In the genomic region with DNA sequence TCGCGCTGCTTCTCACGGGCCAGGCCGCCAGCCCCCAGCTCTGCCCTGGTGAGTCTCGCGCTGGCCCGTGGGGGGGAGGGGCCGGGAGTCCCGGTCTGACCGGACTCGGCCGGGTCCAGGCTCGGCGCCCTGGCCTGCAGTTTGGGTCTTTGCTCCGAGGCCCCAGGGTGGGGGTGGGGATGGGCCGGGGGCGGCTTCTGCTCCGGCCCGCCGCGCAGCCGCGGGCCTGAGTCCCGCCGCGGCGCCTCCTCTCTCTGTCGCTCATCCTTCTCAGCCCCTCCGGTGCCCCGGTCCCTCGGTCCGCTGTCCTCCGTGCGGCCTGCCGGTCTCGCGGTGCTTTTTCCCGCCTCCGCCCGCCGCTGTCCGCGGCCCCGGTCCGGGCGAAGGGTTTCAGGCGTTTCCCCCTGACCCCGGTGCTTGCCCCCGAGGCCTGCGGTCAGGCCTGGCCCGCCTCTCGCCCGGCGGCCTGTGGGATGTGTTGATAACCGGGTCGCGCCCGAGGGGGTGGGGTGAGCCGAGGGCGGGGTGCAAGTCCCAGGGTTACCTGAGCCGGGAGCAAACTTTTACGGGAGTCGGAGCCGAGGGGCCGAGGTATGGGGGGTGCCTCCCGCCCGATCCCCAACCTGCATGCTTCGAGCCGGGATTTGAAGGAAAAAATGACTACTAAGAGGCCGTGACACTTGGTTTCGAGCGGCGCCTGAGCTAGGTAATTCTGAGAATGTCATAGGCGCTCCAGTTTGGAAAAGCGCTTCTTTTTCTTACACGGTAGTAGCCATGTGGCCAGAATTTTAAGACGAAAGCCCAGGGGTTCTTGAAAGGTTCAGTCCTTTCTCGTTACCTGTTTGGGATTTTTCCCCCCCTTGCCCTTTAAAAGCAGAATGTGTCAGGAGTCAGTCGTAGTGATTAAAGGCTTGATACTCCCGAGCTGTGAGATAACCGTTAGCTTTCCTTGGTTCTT, we compare ENCODE assay signal across 8 mouse cellular contexts. TPM values are rescaled to one million over a fixed set of nuclear protein-coding genes. Genes with fewer than 3 reads are reported as not detected.
DNase-seq lines count a peak whose midpoint lies in the region; ATAC-seq and TF ChIP-seq lines count a peak whose summit lies in the region.

No protein-coding gene starts in this region.

- no peak for ATAC-seq in embryonic facial prominence, embryonic 14.5 days (ENCODE audit: low read depth)
- peak; percentile 61 for ATAC-seq in neural tube, embryonic 15.5 days (ENCODE audit: low FRiP score)

- H3K27ac ChIP-seq in embryonic facial prominence, embryonic 14.5 days (replicated peaks; ENCODE audit: low read depth, low read length) = peak overlapping the region; percentile 94
- H3K27ac ChIP-seq in neural tube, embryonic 15.5 days (replicated peaks) = peak overlapping the region; percentile 97

- no peaks in the 10 kb centered on the region for H3K9me3 ChIP-seq in embryonic facial prominence, embryonic 14.5 days (ENCODE audit: control insufficient read depth, low read length)
- H3K9me3 ChIP-seq in neural tube, embryonic 15.5 days (replicated peaks) = no peaks in the 10 kb centered on the region

- H3K4me2 ChIP-seq in embryonic facial prominence, embryonic 14.5 days (ENCODE audit: low read depth, low read length) = peak overlapping the region; percentile 66
- H3K4me2 ChIP-seq in neural tube, embryonic 15.5 days = peak overlapping the region; percentile 75

- WGBS in embryonic facial prominence, embryonic 14.5 days = under 1% methylated on average over 46 of the region's 81 CpGs
- WGBS in lung, adult 2 months = under 1% methylated on average over 69 of the region's 81 CpGs
- under 1% methylated on average over 73 of the region's 81 CpGs for WGBS in neural tube, embryonic 15.5 days

- H3K27me3 ChIP-seq in embryonic facial prominence, embryonic 14.5 days (replicated peaks; ENCODE audit: control insufficient read depth, insufficient read depth, low read length) = no peaks in the 10 kb centered on the region
- H3K27me3 ChIP-seq in neural tube, embryonic 15.5 days (replicated peaks) = no peaks in the 10 kb centered on the region

- peaks cover 29% of the 10 kb centered on the region for H3K4me1 ChIP-seq in embryonic facial prominence, embryonic 14.5 days (ENCODE audit: control insufficient read depth, insufficient read depth, low read length)
- peaks cover 9% of the 10 kb centered on the region for H3K4me1 ChIP-seq in lung, adult 2 months (ENCODE audit: control insufficient read depth, insufficient read depth, low read length)
- H3K4me1 ChIP-seq in neural tube, embryonic 15.5 days = peaks cover 39% of the 10 kb centered on the region

- H3K9ac ChIP-seq in embryonic facial prominence, embryonic 14.5 days (ENCODE audit: low read depth, low read length) = peak overlapping the region; percentile 99
- H3K9ac ChIP-seq in neural tube, embryonic 15.5 days (replicated peaks) = peak overlapping the region; percentile 96

- TF ChIP-seq CTCF in lung, adult 2 months (IDR thresholded peaks at IDR 0.05; ENCODE audit: insufficient read depth, low read length) = no peak

- peak; percentile 61 to 66 for DNase-seq in B cell, adult 2 months
- peak; percentile 68 for DNase-seq in adrenal gland, postnatal 25 days
- peak; percentile 60 for DNase-seq in embryonic facial prominence, embryonic 14.5 days (ENCODE audit: low spot score)
- DNase-seq in heart, adult 9 months (ENCODE audit: low spot score in 2 of 2) = peak; percentile 40 to 58
- DNase-seq in kidney, adult 9 months = peak; percentile 66
- peak; percentile 68 for DNase-seq in lung, adult 2 months
- DNase-seq in thymus, postnatal 10 days (ENCODE audit: low spot score in 2 of 2) = peak; percentile 45

- 0 out of 2 replicates have a peak, but pooled peaks have one; percentile 57 for TF ChIP-seq POLR2A in lung, adult 2 months (IDR thresholded peaks at IDR 0.05; ENCODE audit: borderline replicate concordance, extremely low read depth, low read depth, low read length)

- peak overlapping the region; percentile 98 for H3K4me3 ChIP-seq in embryonic facial prominence, embryonic 14.5 days (ENCODE audit: low read depth, low read length)
- H3K4me3 ChIP-seq in lung, adult 2 months (replicated peaks; ENCODE audit: extremely low read depth, low read depth, low read length) = peak overlapping the region; percentile 92
- peak overlapping the region; percentile 91 for H3K4me3 ChIP-seq in neural tube, embryonic 15.5 days (replicated peaks)

- H3K36me3 ChIP-seq in embryonic facial prominence, embryonic 14.5 days (ENCODE audit: control insufficient read depth, insufficient read depth, low read length) = peaks cover 2% of the 10 kb centered on the region
- H3K36me3 ChIP-seq in neural tube, embryonic 15.5 days = peaks cover under 1% of the 10 kb centered on the region; the same call in 1 of the 2 replicates

RNA-seq across cellular contexts. Expression of a gene that starts 0.6 kb away (rescaled TPM):
- total RNA-seq in adrenal gland, postnatal 25 days (2021) = 73.9 and 97.0 TPM in 2 replicates
- 126 and 157 TPM in 2 replicates for polyA plus RNA-seq in embryonic facial prominence, embryonic 14.5 days (2014; fragmentation: Nextera tagmentation; extraction: Ambion mirVana)
- polyA plus RNA-seq in lung, adult 2 months (2012; rRNA removed) = 10.0 and 18.3 TPM in 2 replicates
- polyA plus RNA-seq in neural tube, embryonic 15.5 days (2015; fragmentation: Nextera tagmentation; extraction: Ambion mirVana) = 182 and 188 TPM in 2 replicates

RNA-seq across cellular contexts. Expression of a gene that starts 26.8 kb away (rescaled TPM):
- 20.0 and 22.0 TPM in 2 replicates for total RNA-seq in adrenal gland, postnatal 25 days (2021)
- 24.2 and 27.3 TPM in 2 replicates for polyA plus RNA-seq in embryonic facial prominence, embryonic 14.5 days (2014; fragmentation: Nextera tagmentation; extraction: Ambion mirVana)
- polyA plus RNA-seq in lung, adult 2 months (2012; rRNA removed) = 20.4 and 33.4 TPM in 2 replicates
- polyA plus RNA-seq in neural tube, embryonic 15.5 days (2015; fragmentation: Nextera tagmentation; extraction: Ambion mirVana) = 34.7 and 37.5 TPM in 2 replicates
